Mouse (Mus musculus) lung, embryonic 14.5 days (tissue): ENCODE measurements around the gene Ttll10. TPM values are rescaled to one million over a fixed set of nuclear protein-coding genes. Genes with fewer than 3 reads are reported as not detected.

Experiments used
- ATAC-seq: fragments of 200-750 bp; cut with Nextera tagmentation; 2 replicates; pipeline ENCODE4 v1.8.0; 2017; ENCODE audit warnings: mild to moderate bottlenecking, moderate TSS enrichment, moderate library complexity; ENCODE audit not compliant: insufficient read depth
- DNase-seq: peaks from one replicate; pipeline ENCODE4 v3.0.0-alpha.2; 2015
- H3K27ac ChIP-seq: fragments of 300-500 bp; sonication (generic); 2 replicates; pipeline ENCODE4 v1.5.1; 2014; ENCODE audit warnings: low read depth, mild to moderate bottlenecking, moderate library complexity
- H3K27me3 ChIP-seq: fragments of 300-500 bp; sonication (generic); 2 replicates; pipeline ENCODE4 v1.6.1; 2014; ENCODE audit warnings: low read length, control low read depth; ENCODE audit not compliant: insufficient read depth
- H3K36me3 ChIP-seq: fragments of 300-500 bp; sonication (generic); 2 replicates; pipeline ENCODE4 v1.6.1; 2014; ENCODE audit warnings: control low read depth; ENCODE audit not compliant: insufficient read depth
- H3K4me1 ChIP-seq: fragments of 300-500 bp; sonication (generic); 2 replicates; pipeline ENCODE4 v1.6.1; 2014; ENCODE audit warnings: antibody characterized with exemption, control low read depth; ENCODE audit not compliant: insufficient read depth
- H3K4me2 ChIP-seq: fragments of 300-500 bp; sonication (generic); 2 replicates; pipeline ENCODE4 v1.6.1; 2014; ENCODE audit warnings: mild to moderate bottlenecking
- H3K4me3 ChIP-seq: fragments of 300-500 bp; sonication (generic); 2 replicates; pipeline ENCODE4 v1.5.1; 2014; ENCODE audit warnings: low read depth, low read length
- H3K9ac ChIP-seq: fragments of 300-500 bp; sonication (generic); 2 replicates; pipeline ENCODE4 v1.6.1; 2014
- H3K9me3 ChIP-seq: fragments of 300-500 bp; sonication (generic); 2 replicates; pipeline ENCODE4 v1.6.1; 2016; ENCODE audit warnings: low read depth, low read length, control low read depth
- CTCF ChIP-seq: IDR thresholded peaks from 2 replicates; pipeline ENCODE4 v1.5.1; 2016; ENCODE audit warnings: antibody characterized with exemption, low read depth
- WGBS: fragments of 180-500 bp; shearing (Covaris S2); extraction: QIAGEN DNeasy Blood & Tissue Kit; methylation state at CpG from one replicate; pipeline ENCODE4 v1.1.7; 2014; 5-methylcytosine and 5-hydroxymethylcytosine counted together
- polyA plus RNA-seq: library from polyadenylated mRNA; unstranded; fragments of >200 nt; fragmentation: Nextera tagmentation; extraction: Ambion mirVana; gene quantifications from 2 replicates; pipeline ENCODE4 v1.2.1, GENCODE M21; 2014

The Ttll10 gene
- polyA plus RNA-seq, 1 experiment from 2014 or later: 3.0 TPM

DNA sequence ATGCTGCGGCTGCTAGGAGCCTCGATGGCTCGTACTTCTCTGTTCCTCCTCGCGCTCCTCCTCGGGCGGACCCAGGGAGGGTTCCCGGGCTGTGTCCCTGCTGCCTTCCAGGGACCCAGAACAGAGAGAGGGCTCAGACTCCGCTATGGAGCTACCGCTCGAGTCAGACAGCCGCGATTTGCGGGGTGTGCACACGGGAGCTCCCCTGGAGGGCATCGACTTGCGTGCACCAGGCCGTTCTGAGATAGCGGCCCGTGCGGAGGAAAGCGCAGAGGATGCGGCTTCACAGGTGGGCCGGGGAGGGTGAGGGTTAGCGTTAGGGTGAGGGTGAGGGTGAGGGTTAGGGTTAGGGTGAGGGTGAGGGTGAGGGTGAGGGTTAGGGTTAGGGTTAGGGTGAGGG, 24.3 kb downstream of the Ttll10 start:
- H3K9ac ChIP-seq: no peak overlapping the region
- peaks cover 12% of the 10 kb centered on the region; the same call in 1 of the 2 replicates for H3K4me1 ChIP-seq
- H3K36me3 ChIP-seq: no peaks in the 10 kb centered on the region
- peaks cover 19% of the 10 kb centered on the region for H3K27me3 ChIP-seq
- no peak for TF ChIP-seq CTCF
- no peak for DNase-seq
- peak overlapping the region; percentile 2; the same call in 1 of the 2 replicates for H3K4me3 ChIP-seq
- WGBS: 10% methylated on average over 25 of the region's 25 CpGs
- H3K27ac ChIP-seq: no peak overlapping the region
- H3K4me2 ChIP-seq: peak overlapping the region; percentile 32
- ATAC-seq: no peak
- H3K9me3 ChIP-seq: no peaks in the 10 kb centered on the region

DNA sequence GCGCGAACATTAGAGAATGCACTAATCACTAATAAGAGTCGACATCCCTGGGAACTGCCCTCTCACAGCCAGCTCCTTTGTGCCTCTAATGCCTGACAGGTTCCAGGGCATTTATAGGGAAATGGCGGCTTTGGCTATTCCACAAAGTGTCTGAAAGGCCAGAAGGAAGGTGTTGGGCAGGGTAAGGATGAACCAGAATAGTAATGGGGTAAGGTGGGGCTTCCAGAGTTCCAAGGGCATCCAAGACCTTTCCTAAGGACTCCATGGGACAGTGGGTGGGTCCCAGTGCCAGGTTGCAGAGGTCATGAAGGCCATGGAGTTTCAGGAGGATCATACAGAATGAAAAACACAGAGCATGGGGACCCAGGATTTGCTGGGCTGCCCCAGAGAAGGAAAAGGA, 24.9 kb downstream of the Ttll10 start:
- ATAC-seq: no peak
- 74% methylated on average over 4 of the region's 4 CpGs for WGBS
- Histone ChIP-seq H3K4me1 (peaks cover 12% of the 10 kb centered on the region; the same call in 1 of the 2 replicates), H3K36me3 (0 out of 2 replicates have a peak, but pooled peaks cover 3% of the 10 kb centered on the region), H3K27ac (no peak overlapping the region), H3K4me3 (peak overlapping the region; percentile 2; the same call in 1 of the 2 replicates), H3K9me3 (no peaks in the 10 kb centered on the region), H3K9ac (no peak overlapping the region), H3K4me2 (no peak overlapping the region), H3K27me3 (peaks cover 19% of the 10 kb centered on the region)
- no peak for DNase-seq
- no peak for TF ChIP-seq CTCF

DNA sequence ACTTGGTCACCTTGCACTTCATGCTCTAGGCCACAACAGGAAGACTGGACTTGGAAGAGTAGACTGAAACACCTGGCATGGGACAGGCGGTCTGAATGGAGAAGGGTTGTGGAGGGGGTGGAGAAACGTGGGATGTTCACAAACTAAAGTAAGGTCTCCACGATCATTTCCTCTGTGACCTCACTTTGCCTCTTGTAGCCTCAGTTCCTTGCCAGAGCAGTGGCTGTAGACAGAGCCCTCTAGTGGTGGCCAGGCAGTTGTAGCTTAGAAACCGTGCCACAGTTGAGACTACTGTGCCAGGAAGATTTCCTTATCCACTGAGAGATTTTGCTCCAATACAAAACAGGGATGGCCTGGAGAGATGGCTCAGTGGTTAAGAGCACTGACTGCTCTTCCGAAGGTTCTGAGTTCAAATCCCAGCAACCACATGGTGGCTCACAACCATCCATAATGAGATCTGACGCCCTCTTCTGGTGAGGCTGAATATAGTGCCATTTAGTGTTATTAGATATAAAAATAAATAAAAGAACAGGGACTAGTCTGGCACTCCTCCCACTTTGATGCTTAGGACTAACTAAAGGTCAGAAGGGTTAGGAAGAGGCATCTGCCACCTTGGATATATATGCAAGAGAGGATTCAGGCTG, 25.6 kb downstream of the Ttll10 start:
- DNase-seq (peak; percentile 78), ATAC-seq (no peak)
- peaks cover 12% of the 10 kb centered on the region; the same call in 1 of the 2 replicates for H3K4me1 ChIP-seq
- peak; percentile 76 for TF ChIP-seq CTCF
- WGBS: 39% methylated on average over 6 of the region's 6 CpGs
- 0 out of 2 replicates have a peak, but pooled peaks cover 4% of the 10 kb centered on the region for H3K36me3 ChIP-seq
- H3K27ac ChIP-seq: no peak overlapping the region
- H3K27me3 ChIP-seq: peaks cover 19% of the 10 kb centered on the region
- no peak overlapping the region for H3K4me2 ChIP-seq
- H3K9ac ChIP-seq: no peak overlapping the region
- H3K9me3 ChIP-seq: no peaks in the 10 kb centered on the region
- H3K4me3 ChIP-seq: no peak overlapping the region

DNA sequence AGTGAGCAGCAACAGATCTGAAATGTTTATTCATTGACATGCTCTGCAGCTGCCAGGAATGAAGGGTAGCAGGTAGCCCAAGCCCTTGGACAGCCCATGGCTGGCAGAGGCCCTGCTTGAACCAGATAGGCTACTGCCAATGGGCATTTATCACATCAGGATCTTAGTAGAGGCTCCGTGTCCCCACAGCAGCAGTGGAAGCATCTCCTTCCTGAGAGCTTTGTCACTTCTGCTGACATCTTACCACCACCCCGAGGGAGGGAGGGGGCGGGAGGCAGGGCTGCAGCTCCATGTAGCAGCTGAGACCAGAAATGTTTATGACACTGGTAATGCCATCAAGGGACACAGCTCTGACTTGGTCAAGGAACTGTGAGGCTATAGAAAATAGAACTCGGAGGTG, 26.4 kb downstream of the Ttll10 start:
- H3K9me3 ChIP-seq: no peaks in the 10 kb centered on the region
- H3K27me3 ChIP-seq: peaks cover 19% of the 10 kb centered on the region
- ATAC-seq: no peak
- H3K4me2 ChIP-seq: peak overlapping the region; percentile 80; the same call in 1 of the 2 replicates
- no peak for DNase-seq
- H3K4me1 ChIP-seq: peaks cover 12% of the 10 kb centered on the region; the same call in 1 of the 2 replicates
- no peak overlapping the region for H3K4me3 ChIP-seq
- H3K9ac ChIP-seq: no peak overlapping the region
- no peak for TF ChIP-seq CTCF
- H3K36me3 ChIP-seq: 0 out of 2 replicates have a peak, but pooled peaks cover 4% of the 10 kb centered on the region
- 73% methylated on average over 4 of the region's 4 CpGs for whole genome bisulfite sequencing
- H3K27ac ChIP-seq: no peak overlapping the region; the same call in 1 of the 2 replicates

DNA sequence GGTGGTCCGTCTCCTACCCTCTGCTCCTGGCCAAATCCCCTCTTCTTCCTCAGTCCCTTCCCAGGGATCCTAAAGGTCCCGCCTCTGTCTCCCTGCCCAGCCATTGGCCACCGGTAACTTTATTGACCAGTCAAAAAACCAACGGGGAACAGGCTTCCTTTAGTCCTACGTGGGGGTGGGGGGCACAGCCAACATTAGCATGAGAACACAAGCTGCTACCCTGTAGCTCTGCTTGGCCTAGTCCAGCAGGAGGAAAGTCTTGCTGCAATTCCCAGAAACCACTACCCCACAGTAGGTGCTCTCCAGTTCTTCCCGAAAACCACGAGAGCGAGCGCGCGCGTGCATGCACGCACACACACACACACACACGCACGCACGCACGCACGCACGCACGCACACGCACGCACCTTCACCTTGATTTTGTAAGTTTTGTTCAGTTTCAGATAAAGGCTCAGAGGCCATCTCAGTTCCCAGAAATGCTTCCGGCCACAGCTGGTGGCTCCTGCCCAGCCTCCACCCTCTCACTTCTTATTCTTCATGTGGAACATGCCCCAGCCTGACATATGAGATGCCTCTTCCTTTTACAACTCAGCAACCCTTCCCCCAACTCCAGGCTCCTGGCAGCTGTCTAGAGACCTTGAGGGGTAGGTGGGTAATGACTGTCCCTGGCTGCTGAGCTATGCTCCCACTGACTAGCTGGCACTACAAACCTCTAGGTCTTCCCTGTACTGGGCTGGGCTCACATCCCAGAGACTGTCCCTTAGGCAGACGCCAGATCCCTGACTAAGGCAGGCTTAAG, 27.4 kb downstream of the Ttll10 start:
- 2% methylated on average over 24 of the region's 24 CpGs for WGBS
- H3K9me3 ChIP-seq: no peaks in the 10 kb centered on the region
- peaks cover 19% of the 10 kb centered on the region for H3K27me3 ChIP-seq
- H3K4me2 ChIP-seq: peak overlapping the region; percentile 80
- 0 out of 2 replicates have a peak, but pooled peaks cover 7% of the 10 kb centered on the region for H3K36me3 ChIP-seq
- DNase-seq (peak; percentile 88), ATAC-seq (peak; percentile 92)
- no peak for TF ChIP-seq CTCF
- peaks cover 12% of the 10 kb centered on the region; the same call in 1 of the 2 replicates for H3K4me1 ChIP-seq
- H3K9ac ChIP-seq: peak overlapping the region; percentile 53
- peak overlapping the region; percentile 41 for H3K4me3 ChIP-seq
- H3K27ac ChIP-seq: peak overlapping the region; percentile 89

DNA sequence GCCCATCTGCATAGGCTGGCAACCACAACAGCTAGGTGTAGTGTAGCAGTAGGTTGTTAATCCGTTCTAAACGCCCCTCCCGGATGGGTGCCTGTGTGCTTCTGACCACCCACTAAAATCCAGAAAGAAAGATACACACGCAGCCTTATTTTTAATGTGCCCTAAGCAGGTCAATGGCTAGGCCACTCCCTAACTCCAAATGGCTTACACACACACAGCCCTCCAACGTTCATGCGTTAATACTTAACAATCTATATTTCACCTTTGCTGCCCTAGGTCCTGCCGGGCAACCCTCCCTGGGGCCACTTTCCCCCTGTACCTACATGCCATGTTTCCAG, 28.0 kb downstream of the Ttll10 start:
- H3K36me3 ChIP-seq: 0 out of 2 replicates have a peak, but pooled peaks cover 7% of the 10 kb centered on the region
- peak overlapping the region; percentile 89; the same call in 1 of the 2 replicates for H3K27ac ChIP-seq
- H3K4me3 ChIP-seq: peak overlapping the region; percentile 41
- H3K9me3 ChIP-seq: no peaks in the 10 kb centered on the region
- DNase-seq (no peak), ATAC-seq (no peak)
- peak overlapping the region; percentile 53 for H3K9ac ChIP-seq
- no peak for TF ChIP-seq CTCF
- 7% methylated on average over 7 of the region's 7 CpGs for WGBS
- H3K27me3 ChIP-seq: peaks cover 19% of the 10 kb centered on the region
- peak overlapping the region; percentile 80 for H3K4me2 ChIP-seq
- H3K4me1 ChIP-seq: peaks cover 12% of the 10 kb centered on the region; the same call in 1 of the 2 replicates
